Mouse (Mus musculus) small intestine, adult 2 months (tissue): ENCODE results near the gene Ap3d1.

Source experiments
- CTCF ChIP-seq: fragments of 200-500 bp; IDR thresholded peaks from 2 replicates; pipeline ENCODE4 v1.5.1; 2012; ENCODE audit warnings: low read depth, mild to moderate bottlenecking, control low read depth, inconsistent platforms, low read length, moderate library complexity, mixed read lengths; ENCODE audit not compliant: insufficient replicate concordance, insufficient read length; ENCODE audit errors: extremely low read depth
- POLR2A ChIP-seq: fragments of 200-500 bp; IDR thresholded peaks from 2 replicates; pipeline ENCODE4 v1.6.1; 2012; ENCODE audit warnings: low read depth, mild to moderate bottlenecking, control low read depth, inconsistent platforms, low read length, moderate library complexity

- TF ChIP-seq CTCF (no peak), POLR2A (no peak)
These were observed 35.1 kb upstream of the Ap3d1 start for GRCm38 (mm10) chr10:80777123-80777522.
